Mouse (Mus musculus): ENCODE data around the gene Parg. TPM values are rescaled to one million over a fixed set of nuclear protein-coding genes. Genes with fewer than 3 reads are reported as not detected.
A peak's percentile ranks its signal among the peaks of the same experiment; 100 is the strongest.

Gene Parg
- polyA plus RNA-seq, 1 experiment from 2014 or later = 38.6 TPM

- H3K36me3 ChIP-seq = peaks cover 16% of the 10 kb centered on the region
- H3K27me3 ChIP-seq = no peaks in the 10 kb centered on the region
- no peak overlapping the region for H3K9ac ChIP-seq
- H3K4me2 ChIP-seq = no peak overlapping the region
- 57% methylated on average over 2 of the region's 2 CpGs for WGBS
- no peaks in the 10 kb centered on the region for H3K9me3 ChIP-seq
- H3K27ac ChIP-seq = no peak overlapping the region
- no peak for ATAC-seq (ENCODE audit: low FRiP score)
- no peaks in the 10 kb centered on the region for H3K4me1 ChIP-seq (replicated peaks)
- no peak overlapping the region for H3K4me3 ChIP-seq
Observed at GRCm38 (mm10) chr14:32268999-32269398, 67.2 kb downstream of the Parg start.

DNA sequence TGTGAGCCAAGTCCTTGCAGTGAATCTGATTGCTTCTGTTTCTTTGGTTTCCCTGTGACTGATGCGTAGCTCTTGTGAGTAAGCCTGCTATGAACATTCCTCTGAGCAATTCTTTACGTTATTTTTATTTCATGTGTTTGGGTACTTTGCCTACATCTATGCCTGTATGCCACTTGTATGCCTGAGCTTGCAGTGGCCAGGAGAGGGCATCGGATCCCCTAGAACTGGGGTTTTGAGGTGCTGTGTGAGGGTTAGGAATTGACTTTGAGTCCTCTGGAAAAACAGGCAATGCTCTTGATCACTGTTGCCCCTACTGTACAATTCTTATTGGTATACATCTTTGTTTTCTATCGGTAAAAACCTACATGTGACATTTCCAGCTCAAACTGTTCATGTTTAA is 67.8 kb downstream of the Parg start:
- Histone ChIP-seq H3K9me3 (no peaks in the 10 kb centered on the region), H3K4me1 (replicated peaks) (no peaks in the 10 kb centered on the region), H3K27ac (no peak overlapping the region), H3K27me3 (no peaks in the 10 kb centered on the region), H3K4me3 (no peak overlapping the region), H3K36me3 (peaks cover 14% of the 10 kb centered on the region), H3K4me2 (no peak overlapping the region), H3K9ac (no peak overlapping the region)
- ATAC-seq (ENCODE audit: low FRiP score) = no peak
- WGBS = 90% methylated on average over 4 of the region's 4 CpGs

- H3K27me3 ChIP-seq = no peaks in the 10 kb centered on the region
- H3K4me1 ChIP-seq (replicated peaks) = 0 out of 2 replicates have a peak, but pooled peaks cover 5% of the 10 kb centered on the region
- WGBS = 45% methylated on average over 12 of the region's 12 CpGs
- no peak overlapping the region for H3K27ac ChIP-seq
- no peak overlapping the region for H3K9ac ChIP-seq
- no peak for ATAC-seq (ENCODE audit: low FRiP score)
- H3K4me2 ChIP-seq = no peak overlapping the region
- H3K36me3 ChIP-seq = peaks cover 8% of the 10 kb centered on the region
- no peaks in the 10 kb centered on the region for H3K9me3 ChIP-seq
- H3K4me3 ChIP-seq = no peak overlapping the region
Observed at GRCm38 (mm10) chr14:32301622-32302021, 99.9 kb downstream of the Parg start.

GRCm38 (mm10) chr14:32302423-32302822 is 100.7 kb downstream of the Parg start:
- H3K4me2 ChIP-seq = no peak overlapping the region
- H3K36me3 ChIP-seq = peaks cover 10% of the 10 kb centered on the region
- no peak for ATAC-seq (ENCODE audit: low FRiP score)

GRCm38 (mm10) chr14:32304921-32305320 is 103.2 kb downstream of the Parg start:
- H3K27ac ChIP-seq = no peak overlapping the region
- no peaks in the 10 kb centered on the region for H3K27me3 ChIP-seq
- no peak overlapping the region for H3K4me3 ChIP-seq
- H3K9ac ChIP-seq = no peak overlapping the region
- peaks cover 2% of the 10 kb centered on the region; the same call in 1 of the 2 replicates for H3K36me3 ChIP-seq
- 89% methylated on average over 8 of the region's 8 CpGs for WGBS
- H3K4me1 ChIP-seq (replicated peaks) = 0 out of 2 replicates have a peak, but pooled peaks cover 8% of the 10 kb centered on the region
- H3K9me3 ChIP-seq = no peaks in the 10 kb centered on the region
- no peak for ATAC-seq (ENCODE audit: low FRiP score)
- no peak overlapping the region for H3K4me2 ChIP-seq

More at GRCm38 (mm10) chr14:32302423-32302822, 100.7 kb downstream of the Parg start:
- H3K4me1 ChIP-seq (replicated peaks) = 0 out of 2 replicates have a peak, but pooled peaks cover 5% of the 10 kb centered on the region
- no peak overlapping the region; the same call in 1 of the 2 replicates for H3K27ac ChIP-seq
- WGBS = 74% methylated on average over 7 of the region's 7 CpGs
- no peak overlapping the region for H3K4me3 ChIP-seq
- H3K9ac ChIP-seq = no peak overlapping the region
- no peaks in the 10 kb centered on the region for H3K27me3 ChIP-seq
- H3K9me3 ChIP-seq = no peaks in the 10 kb centered on the region

- 43% methylated on average over 8 of the region's 8 CpGs for WGBS
Observed at GRCm38 (mm10) chr14:32309876-32310275, 108.1 kb downstream of the Parg start.

GRCm38 (mm10) chr14:32311381-32312035 is 109.8 kb downstream of the Parg start:
- 96% methylated on average over 2 of the region's 2 CpGs for WGBS
- ATAC-seq (ENCODE audit: low FRiP score) = no peak
- no peak overlapping the region for H3K9ac ChIP-seq

More at GRCm38 (mm10) chr14:32309876-32310275, 108.1 kb downstream of the Parg start:
- H3K4me3 ChIP-seq = no peak overlapping the region
- H3K4me1 ChIP-seq (replicated peaks) = 0 out of 2 replicates have a peak, but pooled peaks cover 3% of the 10 kb centered on the region
- H3K27me3 ChIP-seq = no peaks in the 10 kb centered on the region
- H3K4me2 ChIP-seq = no peak overlapping the region
- H3K9ac ChIP-seq = no peak overlapping the region
- ATAC-seq (ENCODE audit: low FRiP score) = 0 out of 2 replicates have a peak, but pooled peaks have one; percentile 17
- H3K27ac ChIP-seq = no peak overlapping the region
- peaks cover 2% of the 10 kb centered on the region; the same call in 1 of the 2 replicates for H3K36me3 ChIP-seq
- no peaks in the 10 kb centered on the region for H3K9me3 ChIP-seq

DNA sequence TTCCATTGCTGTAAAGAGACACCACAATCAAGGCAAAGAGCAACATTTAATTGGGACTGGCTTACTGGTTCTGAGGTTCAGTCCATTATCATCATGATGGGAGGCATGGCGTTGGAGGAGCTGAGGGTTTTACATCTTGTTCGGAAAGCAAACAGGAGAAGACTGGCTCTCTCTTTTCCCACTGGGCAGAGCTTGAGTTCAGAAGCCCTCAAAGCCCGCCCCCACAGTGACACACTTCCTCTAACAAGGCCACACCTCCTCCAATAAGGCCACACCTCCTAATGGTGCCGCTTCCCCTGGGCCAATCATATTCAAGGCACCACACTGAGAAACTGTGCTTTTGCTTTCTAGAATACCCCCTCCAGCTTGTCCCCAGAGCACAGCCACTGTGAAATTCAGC is 116.1 kb downstream of the Parg start:
- H3K9me3 ChIP-seq = no peaks in the 10 kb centered on the region
- H3K4me1 ChIP-seq (replicated peaks) = peaks cover 10% of the 10 kb centered on the region
- ATAC-seq (ENCODE audit: low FRiP score) = peak; percentile 40; the same call in 1 of the 2 replicates
- H3K27me3 ChIP-seq = no peaks in the 10 kb centered on the region
- H3K27ac ChIP-seq = no peak overlapping the region
- H3K4me3 ChIP-seq = no peak overlapping the region
- WGBS = 8% methylated on average over 4 of the region's 4 CpGs
- 0 out of 2 replicates have a peak overlapping the region, but pooled peaks have one; percentile 23 for H3K4me2 ChIP-seq
- no peak overlapping the region for H3K9ac ChIP-seq
- H3K36me3 ChIP-seq = no peaks in the 10 kb centered on the region

More at GRCm38 (mm10) chr14:32311381-32312035, 109.8 kb downstream of the Parg start:
- no peak overlapping the region for H3K27ac ChIP-seq
- H3K4me2 ChIP-seq = no peak overlapping the region
- H3K4me3 ChIP-seq = no peak overlapping the region
- no peaks in the 10 kb centered on the region for H3K27me3 ChIP-seq
- H3K9me3 ChIP-seq = no peaks in the 10 kb centered on the region
- 0 out of 2 replicates have a peak, but pooled peaks cover 2% of the 10 kb centered on the region for H3K36me3 ChIP-seq
- H3K4me1 ChIP-seq (replicated peaks) = 0 out of 2 replicates have a peak, but pooled peaks cover 3% of the 10 kb centered on the region

GRCm38 (mm10) chr14:32321732-32322685 is 120.3 kb downstream of the Parg start, which contains the start of gene Ogdhl:
TSS of gene Ogdhl (plus strand) at chr14:32322019.
- peaks cover 19% of the 10 kb centered on the region for H3K4me1 ChIP-seq (replicated peaks)
- H3K27me3 ChIP-seq = no peaks in the 10 kb centered on the region
- peak within 1 kb of the TSS; percentile 74 for H3K4me2 ChIP-seq
- ATAC-seq (ENCODE audit: low FRiP score) = peak; percentile 79
- no peak within 1 kb of the TSS; the same call in 1 of the 2 replicates for H3K27ac ChIP-seq
- peak within 1 kb of the TSS; percentile 68 for H3K4me3 ChIP-seq
- 4% methylated on average over 50 of the region's 50 CpGs for whole genome bisulfite sequencing
- H3K36me3 ChIP-seq = no peaks in the 10 kb centered on the region
- H3K9me3 ChIP-seq = no peaks in the 10 kb centered on the region
- peak within 1 kb of the TSS; percentile 81 for H3K9ac ChIP-seq

- no peaks in the 10 kb centered on the region for H3K27me3 ChIP-seq
- no peak overlapping the region for H3K4me2 ChIP-seq
- no peak overlapping the region for H3K9ac ChIP-seq
- peaks cover 24% of the 10 kb centered on the region for H3K4me1 ChIP-seq (replicated peaks)
- H3K36me3 ChIP-seq = no peaks in the 10 kb centered on the region
- H3K27ac ChIP-seq = no peak overlapping the region
- no peak overlapping the region for H3K4me3 ChIP-seq
- ATAC-seq (ENCODE audit: low FRiP score) = no peak
- H3K9me3 ChIP-seq = no peaks in the 10 kb centered on the region
- WGBS = 89% methylated on average over 5 of the region's 5 CpGs
Observed at GRCm38 (mm10) chr14:32323221-32323620, 121.5 kb downstream of the Parg start.

DNA sequence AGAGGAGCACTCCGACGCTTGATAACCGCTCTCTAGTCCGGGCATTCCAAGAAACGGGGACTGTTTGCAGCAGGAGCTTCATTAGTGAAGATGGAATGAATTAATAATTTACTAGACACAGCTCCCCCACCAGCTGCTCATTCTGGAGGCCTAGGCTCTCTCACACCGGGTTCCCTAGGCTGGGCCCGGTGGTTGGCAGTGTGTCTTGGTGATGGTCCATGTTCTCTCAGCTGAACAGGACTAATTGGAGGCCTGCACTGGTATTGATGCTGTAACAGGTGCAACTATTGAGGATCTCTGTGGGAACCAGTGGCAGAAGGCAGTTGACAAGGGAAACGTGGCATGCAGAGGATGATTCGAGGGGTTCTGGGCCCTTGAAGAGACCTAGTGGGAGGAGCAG is 125.6 kb downstream of the Parg start:
- H3K36me3 ChIP-seq = no peaks in the 10 kb centered on the region; the same call in 1 of the 2 replicates
- no peaks in the 10 kb centered on the region for H3K9me3 ChIP-seq
- no peak overlapping the region for H3K4me2 ChIP-seq
- 64% methylated on average over 9 of the region's 9 CpGs for WGBS
- no peak overlapping the region; the same call in 1 of the 2 replicates for H3K27ac ChIP-seq
- H3K4me1 ChIP-seq (replicated peaks) = peaks cover 31% of the 10 kb centered on the region
- ATAC-seq (ENCODE audit: low FRiP score) = no peak
- H3K27me3 ChIP-seq = no peaks in the 10 kb centered on the region
- H3K9ac ChIP-seq = no peak overlapping the region
- no peak overlapping the region for H3K4me3 ChIP-seq

Data from hindbrain, embryonic 13.5 days (tissue).